Mouse (Mus musculus) MEL (cell line): Measurements from ENCODE around the gene Otor. TPM values are rescaled to one million over a fixed set of nuclear protein-coding genes. Genes with fewer than 3 reads are reported as not detected.

ENCODE experiments used
- DNase-seq: peaks from one replicate; pipeline ENCODE4 v3.0.0; 2011; ENCODE audit warnings: low read depth, low spot score
- H3K27ac ChIP-seq: 2 replicates; pipeline ENCODE4 v1.5.1; 2012; ENCODE audit warnings: low read depth, mild to moderate bottlenecking, control low read depth, low read length, moderate library complexity; ENCODE audit not compliant: control insufficient read depth
- H3K27me3 ChIP-seq, 2 experiments: fragments of 150-350 bp in 1 of 2; sonication (generic) in 1 of 2; 2 replicates each; pipeline ENCODE4 v1.6.1; 2012; ENCODE audit warnings: low read length in 2 of 2, mild to moderate bottlenecking in 2 of 2, improper control_type of control experiment in 1 of 2, moderate library complexity in 1 of 2; ENCODE audit not compliant: insufficient read depth in 2 of 2, control insufficient read depth in 1 of 2
- H3K36me3 ChIP-seq, 2 experiments: 2 replicates each; pipeline ENCODE4 v1.6.1; 2012 to 2014; ENCODE audit warnings: low read length in 2 of 2, improper control_type of control experiment in 1 of 2, inconsistent platforms in 1 of 2, mild to moderate bottlenecking in 1 of 2; ENCODE audit not compliant: insufficient read depth in 2 of 2, control insufficient read depth in 1 of 2
- H3K4me1 ChIP-seq, 2 experiments: fragments of 150-350 bp in 1 of 2; sonication (generic) in 1 of 2; 2 replicates each; pipeline ENCODE4 v1.6.1; 2012; ENCODE audit warnings: low read length in 2 of 2, improper control_type of control experiment in 1 of 2, mild to moderate bottlenecking in 1 of 2; ENCODE audit not compliant: insufficient read depth in 2 of 2, control insufficient read depth in 1 of 2
- H3K4me3 ChIP-seq, 2 experiments: fragments of 150-350 bp in 1 of 2; sonication (generic) in 1 of 2; 2 replicates each; pipeline ENCODE4 v1.5.1; 2012; ENCODE audit warnings: low read depth in 2 of 2, low read length in 2 of 2, mild to moderate bottlenecking in 2 of 2, moderate library complexity in 2 of 2, control low read depth in 1 of 2, improper control_type of control experiment in 1 of 2; ENCODE audit not compliant: control insufficient read depth in 1 of 2, insufficient read depth in 1 of 2
- H3K79me2 ChIP-seq: 2 replicates; pipeline ENCODE4 v1.6.1; 2012; ENCODE audit warnings: mild to moderate bottlenecking, low read length, moderate library complexity; ENCODE audit not compliant: control insufficient read depth, poor library complexity, insufficient read depth
- H3K9ac ChIP-seq: 2 replicates; pipeline ENCODE4 v1.6.1; 2012; ENCODE audit warnings: low read depth, mild to moderate bottlenecking, control low read depth, low read length, moderate library complexity; ENCODE audit not compliant: control insufficient read depth, poor library complexity, severe bottlenecking
- H3K9me3 ChIP-seq: fragments of 150-350 bp; sonication (generic); replicated peaks from 2 replicates; pipeline ENCODE4 v1.6.1; 2012; ENCODE audit warnings: mild to moderate bottlenecking, low read length, improper control_type of control experiment, moderate library complexity; ENCODE audit not compliant: insufficient read depth
- CHD2 ChIP-seq: IDR thresholded peaks from 2 replicates; pipeline ENCODE4 v1.6.1; 2011; ENCODE audit warnings: low read length, improper control_type of control experiment
- ELF1 ChIP-seq: IDR thresholded peaks from 2 replicates; pipeline ENCODE4 v1.6.1; 2014; ENCODE audit warnings: low read depth, mild to moderate bottlenecking, inconsistent platforms, low read length, improper control_type of control experiment, moderate library complexity
- EP300 ChIP-seq, 2 experiments: IDR thresholded peaks; 2 replicates each; pipeline ENCODE4 v1.6.1; 2011; ENCODE audit warnings: improper control_type of control experiment in 2 of 2, low read length in 2 of 2, low read depth in 1 of 2, mild to moderate bottlenecking in 1 of 2
- ETS1 ChIP-seq: IDR thresholded peaks from 2 replicates; pipeline ENCODE4 v1.6.1; 2012; ENCODE audit warnings: low read depth, mild to moderate bottlenecking, inconsistent platforms, low read length, improper control_type of control experiment, moderate library complexity
- GABPA ChIP-seq: IDR thresholded peaks from 2 replicates; pipeline ENCODE4 v1.6.1; 2012; ENCODE audit warnings: low read depth, mild to moderate bottlenecking, inconsistent platforms, low read length, improper control_type of control experiment, moderate library complexity
- GATA1 ChIP-seq: IDR thresholded peaks from 2 replicates; pipeline ENCODE4 v1.6.1; 2011; ENCODE audit warnings: low read depth, low read length, improper control_type of control experiment
- HCFC1 ChIP-seq: IDR thresholded peaks from 2 replicates; pipeline ENCODE4 v1.6.1; 2012; ENCODE audit warnings: low read depth, mild to moderate bottlenecking, inconsistent platforms, low read length, improper control_type of control experiment, moderate library complexity
- JUND ChIP-seq: IDR thresholded peaks from 2 replicates; pipeline ENCODE4 v1.6.1; 2011; ENCODE audit warnings: low read depth, mild to moderate bottlenecking, improper control_type of control experiment, low read length
- KAT2A ChIP-seq: conservative IDR thresholded peaks from 2 replicates; pipeline ENCODE4 v1.6.1; 2012; ENCODE audit warnings: low read depth, low read length, improper control_type of control experiment, inconsistent platforms
- MAX ChIP-seq: IDR thresholded peaks from 2 replicates; pipeline ENCODE4 v1.6.1; 2011; ENCODE audit warnings: low read length, improper control_type of control experiment
- MXI1 ChIP-seq: IDR thresholded peaks from 2 replicates; pipeline ENCODE4 v1.6.1; 2011; ENCODE audit warnings: mild to moderate bottlenecking, low read depth, low read length, improper control_type of control experiment
- MYB ChIP-seq: IDR thresholded peaks from 2 replicates; pipeline ENCODE4 v1.6.1; 2011; ENCODE audit warnings: mild to moderate bottlenecking, low read depth, low read length, improper control_type of control experiment
- MYC ChIP-seq: IDR thresholded peaks from 2 replicates; pipeline ENCODE4 v1.6.1; 2011; ENCODE audit warnings: low read depth, mild to moderate bottlenecking, low read length, improper control_type of control experiment, moderate library complexity
- NRF1 ChIP-seq: IDR thresholded peaks from 2 replicates; pipeline ENCODE4 v1.6.1; 2014; ENCODE audit warnings: low read depth, mild to moderate bottlenecking, inconsistent platforms, low read length, improper control_type of control experiment, moderate library complexity; ENCODE audit not compliant: poor library complexity, insufficient read depth, severe bottlenecking
- POLR2A ChIP-seq, 2 experiments: IDR thresholded peaks; 2 replicates each; pipeline ENCODE4 v1.6.1; 2011 to 2012; ENCODE audit warnings: low read length in 2 of 2, mild to moderate bottlenecking in 2 of 2, control low read depth in 1 of 2, improper control_type of control experiment in 1 of 2, low read depth in 1 of 2, moderate library complexity in 1 of 2; ENCODE audit not compliant: control insufficient read depth in 1 of 2, insufficient read depth in 1 of 2, poor library complexity in 1 of 2
- POLR2AphosphoS2 ChIP-seq: IDR thresholded peaks from 2 replicates; pipeline ENCODE4 v1.6.1; 2011; ENCODE audit warnings: low read length, improper control_type of control experiment
- POLR2AphosphoS5 ChIP-seq: IDR thresholded peaks from 2 replicates; pipeline ENCODE4 v1.6.1; 2012; ENCODE audit warnings: low read depth, borderline replicate concordance, mild to moderate bottlenecking, inconsistent platforms, low read length, moderate library complexity, mixed read lengths
- RCOR1 ChIP-seq: IDR thresholded peaks from 2 replicates; pipeline ENCODE4 v1.6.1; 2012; ENCODE audit warnings: low read depth, mild to moderate bottlenecking, inconsistent platforms, low read length, improper control_type of control experiment
- SIN3A ChIP-seq: IDR thresholded peaks from 2 replicates; pipeline ENCODE4 v1.6.1; 2012; ENCODE audit warnings: low read length, improper control_type of control experiment, inconsistent platforms
- SMC3 ChIP-seq: IDR thresholded peaks from 2 replicates; pipeline ENCODE4 v1.6.1; 2011; ENCODE audit warnings: low read depth, low read length, improper control_type of control experiment
- TAL1 ChIP-seq: IDR thresholded peaks from 2 replicates; pipeline ENCODE4 v1.6.1; 2012; ENCODE audit warnings: mild to moderate bottlenecking, inconsistent platforms, low read length, moderate library complexity, mixed read lengths
- TBP ChIP-seq: IDR thresholded peaks from 2 replicates; pipeline ENCODE4 v1.8.0; 2011; ENCODE audit warnings: low read depth, low read length, improper control_type of control experiment
- UBTF ChIP-seq: IDR thresholded peaks from 2 replicates; pipeline ENCODE4 v1.6.1; 2012; ENCODE audit warnings: low read depth, mild to moderate bottlenecking, inconsistent platforms, low read length, improper control_type of control experiment, moderate library complexity, borderline replicate concordance; ENCODE audit not compliant: insufficient read depth
- ZMIZ1 ChIP-seq: IDR thresholded peaks from 2 replicates; pipeline ENCODE4 v1.6.1; 2012; ENCODE audit warnings: low read depth, mild to moderate bottlenecking, inconsistent platforms, low read length, improper control_type of control experiment, moderate library complexity
- polyA plus RNA-seq, 2 experiments: library from polyadenylated mRNA; stranded (reverse) in 1 of 2; unstranded in 1 of 2; fragments of >175 nt in 1 of 2; fragments of >200 nt in 1 of 2; gene quantifications; 2 replicates each; pipeline versions ENCODE4 v1.2.1 to v1.2.4; 2012; ENCODE audit warnings: low replicate concordance in 2 of 2, low read depth in 1 of 2; ENCODE audit not compliant: insufficient read length in 2 of 2, insufficient read depth in 1 of 2, missing spikeins in 1 of 2
- total RNA-seq: library from RNA; depleted of rRNA; stranded (reverse); fragments of 300-350 nt; gene quantifications from 2 replicates; pipeline ENCODE4 v1.2.3, GENCODE M21; 2012; rRNA removed

Gene Otor
- total RNA-seq (not detected in 2 replicates), polyA plus RNA-seq (not detected)

DNA sequence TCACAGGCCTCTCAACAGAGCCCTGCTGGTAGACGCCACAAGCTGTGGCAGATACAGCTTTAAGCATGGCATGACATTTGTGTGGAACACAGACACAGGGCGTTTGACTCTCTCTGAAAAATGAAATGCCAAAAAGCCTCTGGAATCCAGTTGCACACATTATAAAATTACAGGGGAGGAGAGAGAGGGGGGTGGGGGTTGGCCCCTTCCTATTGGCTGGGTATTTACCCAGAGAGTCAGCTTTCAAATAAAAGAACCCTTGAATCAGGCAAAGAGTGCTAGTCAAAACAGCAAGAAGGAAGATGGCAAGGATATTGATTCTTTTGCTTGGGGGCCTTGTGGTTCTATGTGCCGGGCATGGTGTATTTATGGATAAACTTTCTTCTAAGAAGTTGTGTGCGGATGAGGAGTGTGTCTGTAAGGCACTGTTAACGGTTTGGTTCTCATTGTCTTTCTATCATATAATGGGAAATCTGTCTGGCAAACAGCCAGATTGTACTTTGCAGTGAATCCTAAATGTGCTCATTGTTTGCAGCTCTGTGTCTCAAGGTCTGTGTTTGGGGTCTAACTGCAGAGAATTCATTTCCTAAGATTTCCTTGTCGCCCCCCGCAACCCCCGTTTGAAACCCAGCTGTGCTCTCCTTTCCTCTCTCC, at the start of gene Otor:
Gene Otor, plus strand, starts transcription at position 276 of the 654 bp plus-strand sequence.
- no peaks in the 10 kb centered on the region for H3K4me1 ChIP-seq
- H3K4me3 ChIP-seq, result no peak within 1 kb of the TSS
- no peaks in the 10 kb centered on the region for H3K9me3 ChIP-seq
- TF ChIP-seq POLR2AphosphoS2 (no peak), NRF1 (no peak), UBTF (no peak), CHD2 (no peak), RCOR1 (no peak), TBP (no peak), TAL1 (no peak), SMC3 (no peak), MYB (no peak), GATA1 (no peak), KAT2A (no peak), MYC (no peak), MXI1 (no peak), SIN3A (no peak), ETS1 (no peak), POLR2AphosphoS5 (no peak), JUND (no peak), POLR2A (IDR thresholded peaks at IDR 0.05; ENCODE audit: control insufficient read depth in 1 of 2, insufficient read depth in 1 of 2, low read depth in 1 of 2, low read length in 2 of 2, poor library complexity in 1 of 2) (no peak), ELF1 (no peak), GABPA (no peak)
- H3K27me3 ChIP-seq, result no peaks in the 10 kb centered on the region
- H3K27ac ChIP-seq, result no peak within 1 kb of the TSS
- DNase-seq, result no peak
- no peak within 1 kb of the TSS for H3K9ac ChIP-seq
- no peaks in the 10 kb centered on the region; a peak in 2 of 4 replicates for H3K36me3 ChIP-seq
- H3K79me2 ChIP-seq, result no peaks in the 10 kb centered on the region

DNA sequence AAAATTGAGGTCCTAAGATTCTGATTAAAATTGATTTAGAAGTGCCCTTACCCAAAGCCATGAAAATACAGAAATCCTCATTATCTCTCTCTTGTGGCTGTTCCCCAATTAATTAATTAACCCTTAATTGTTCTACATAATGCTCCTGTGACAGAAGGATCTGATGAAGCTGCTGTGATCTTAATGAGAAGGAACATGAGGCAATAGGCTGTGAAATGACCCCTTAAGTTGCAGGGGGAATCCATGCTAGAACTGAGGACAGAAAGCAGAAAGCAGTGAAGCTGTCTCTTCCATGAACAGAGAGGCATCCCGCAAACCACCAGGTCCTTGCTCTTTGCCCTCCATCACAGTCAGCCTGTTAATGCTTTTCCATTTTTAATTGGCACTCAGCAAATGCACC, 47.0 kb upstream of the Otor start:
- no peak for DNase-seq
- no peaks in the 10 kb centered on the region for H3K9me3 ChIP-seq
- no peaks in the 10 kb centered on the region for H3K36me3 ChIP-seq
- H3K27ac ChIP-seq, result no peak overlapping the region
- H3K4me3 ChIP-seq, result no peak overlapping the region
- no peaks in the 10 kb centered on the region for H3K4me1 ChIP-seq
- H3K9ac ChIP-seq, result no peak overlapping the region
- TF ChIP-seq MAX, result no peak
- TF ChIP-seq ZMIZ1, result no peak
- no peak for TF ChIP-seq EP300 (IDR thresholded peaks at IDR 0.05; ENCODE audit: low read depth in 1 of 2, low read length in 2 of 2)
- no peak for TF ChIP-seq TBP
- no peak for TF ChIP-seq HCFC1
- TF ChIP-seq UBTF, result no peak
- TF ChIP-seq, all 39 proteins: peak for 0
- Histone ChIP-seq H3K79me2 (no peaks in the 10 kb centered on the region), H3K27me3 (no peaks in the 10 kb centered on the region)
